Mouse (Mus musculus) lung, embryonic 14.5 days (tissue): ENCODE measurements at regions not wholly inside any gene's neighbourhood (a gene's known extent, or its start where the extent isn't known, plus 50 kb on each side); places are given as distances from the start of the nearest gene placed in this dataset.
"Not testable (repeated sequence)": the region's sequence is repeated elsewhere in the genome, so short reads cannot be mapped to it uniquely, and the experiment has no call there.

Experiments used
- ATAC-seq: fragments of 200-750 bp; cut with Nextera tagmentation; 2 replicates; pipeline ENCODE4 v1.8.0; 2017; ENCODE audit warnings: mild to moderate bottlenecking, moderate TSS enrichment, moderate library complexity; ENCODE audit not compliant: insufficient read depth
- DNase-seq: peaks from one replicate; pipeline ENCODE4 v3.0.0-alpha.2; 2015
- H3K27ac ChIP-seq: fragments of 300-500 bp; sonication (generic); 2 replicates; pipeline ENCODE4 v1.5.1; 2014; ENCODE audit warnings: low read depth, mild to moderate bottlenecking, moderate library complexity
- H3K27me3 ChIP-seq: fragments of 300-500 bp; sonication (generic); 2 replicates; pipeline ENCODE4 v1.6.1; 2014; ENCODE audit warnings: low read length, control low read depth; ENCODE audit not compliant: insufficient read depth
- H3K36me3 ChIP-seq: fragments of 300-500 bp; sonication (generic); 2 replicates; pipeline ENCODE4 v1.6.1; 2014; ENCODE audit warnings: control low read depth; ENCODE audit not compliant: insufficient read depth
- H3K4me1 ChIP-seq: fragments of 300-500 bp; sonication (generic); 2 replicates; pipeline ENCODE4 v1.6.1; 2014; ENCODE audit warnings: antibody characterized with exemption, control low read depth; ENCODE audit not compliant: insufficient read depth
- H3K4me2 ChIP-seq: fragments of 300-500 bp; sonication (generic); 2 replicates; pipeline ENCODE4 v1.6.1; 2014; ENCODE audit warnings: mild to moderate bottlenecking
- H3K4me3 ChIP-seq: fragments of 300-500 bp; sonication (generic); 2 replicates; pipeline ENCODE4 v1.5.1; 2014; ENCODE audit warnings: low read depth, low read length
- H3K9ac ChIP-seq: fragments of 300-500 bp; sonication (generic); 2 replicates; pipeline ENCODE4 v1.6.1; 2014
- H3K9me3 ChIP-seq: fragments of 300-500 bp; sonication (generic); 2 replicates; pipeline ENCODE4 v1.6.1; 2016; ENCODE audit warnings: low read depth, low read length, control low read depth
- CTCF ChIP-seq: IDR thresholded peaks from 2 replicates; pipeline ENCODE4 v1.5.1; 2016; ENCODE audit warnings: antibody characterized with exemption, low read depth
- WGBS: fragments of 180-500 bp; shearing (Covaris S2); extraction: QIAGEN DNeasy Blood & Tissue Kit; methylation state at CpG from one replicate; pipeline ENCODE4 v1.1.7; 2014; 5-methylcytosine and 5-hydroxymethylcytosine counted together

DNA sequence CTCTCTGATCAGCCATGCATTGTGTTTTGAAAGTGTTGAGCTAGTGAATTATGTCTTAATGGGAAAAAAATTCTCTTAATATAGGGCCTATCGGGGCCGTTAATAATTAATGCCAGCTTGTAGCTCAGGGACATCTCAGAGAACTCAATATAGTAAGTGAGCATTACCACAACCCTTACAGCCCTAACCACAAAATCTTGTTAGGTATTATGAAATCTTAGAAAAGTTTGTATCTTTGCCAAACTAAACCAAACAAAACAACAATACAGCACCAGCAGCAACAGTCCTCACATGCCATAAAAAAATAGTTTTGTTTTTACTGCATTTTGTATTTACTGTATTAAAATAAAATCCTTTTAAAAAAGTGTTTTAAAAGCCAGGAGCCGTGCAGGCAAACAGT, 277.8 kb downstream of the Etnk1 start:
- Histone ChIP-seq H3K4me1 (no peaks in the 10 kb centered on the region), H3K27ac (no peak overlapping the region), H3K4me2 (no peak overlapping the region), H3K36me3 (no peaks in the 10 kb centered on the region), H3K27me3 (no peaks in the 10 kb centered on the region), H3K9ac (no peak overlapping the region), H3K4me3 (no peak overlapping the region), H3K9me3 (no peaks in the 10 kb centered on the region)
- TF ChIP-seq CTCF = no peak
- WGBS = 85% methylated on average over 3 of the region's 3 CpGs
- ATAC-seq = no peak
- DNase-seq = no peak

DNA sequence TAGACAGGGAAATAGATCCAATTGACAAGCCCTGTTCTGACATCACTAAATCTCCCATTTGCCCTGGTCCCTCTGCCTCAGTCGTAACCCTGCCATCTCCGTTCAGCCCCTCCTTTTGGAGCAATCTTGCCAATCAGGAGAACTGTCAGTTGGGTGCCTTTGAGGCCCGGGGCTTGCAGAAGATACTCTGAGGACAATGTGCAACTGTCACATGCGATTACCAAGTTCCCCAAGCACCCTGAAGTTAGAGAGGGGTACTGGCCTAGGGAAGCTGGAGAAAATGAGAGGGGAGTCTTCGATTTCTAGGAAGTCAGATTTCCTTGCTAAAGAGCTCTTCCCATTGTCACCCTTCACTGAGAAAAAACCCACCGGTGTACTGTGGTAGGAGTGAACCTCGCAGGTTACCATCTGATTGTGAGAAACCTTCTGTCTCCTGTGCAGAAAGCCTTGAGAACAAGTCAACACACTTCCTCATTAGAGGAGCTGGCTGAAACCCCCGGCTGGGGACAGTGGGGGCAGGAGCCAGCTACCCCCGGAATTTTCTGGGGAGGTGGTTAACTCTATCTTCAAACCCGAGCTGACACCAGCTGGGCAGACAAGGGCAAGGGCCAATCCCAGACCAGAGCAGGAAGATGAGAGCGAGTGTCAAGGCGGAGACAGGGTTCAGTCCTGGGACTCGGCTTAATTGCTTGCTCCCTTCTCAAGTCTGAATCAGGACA, 279.0 kb downstream of the Etnk1 start:
- Histone ChIP-seq H3K27me3 (no peaks in the 10 kb centered on the region), H3K9me3 (no peaks in the 10 kb centered on the region), H3K4me2 (no peak overlapping the region), H3K4me1 (no peaks in the 10 kb centered on the region), H3K36me3 (no peaks in the 10 kb centered on the region), H3K27ac (no peak overlapping the region), H3K4me3 (no peak overlapping the region), H3K9ac (no peak overlapping the region)
- DNase-seq (no peak), ATAC-seq (no peak)
- 70% methylated on average over 13 of the region's 13 CpGs for WGBS
- TF ChIP-seq CTCF = no peak

DNA sequence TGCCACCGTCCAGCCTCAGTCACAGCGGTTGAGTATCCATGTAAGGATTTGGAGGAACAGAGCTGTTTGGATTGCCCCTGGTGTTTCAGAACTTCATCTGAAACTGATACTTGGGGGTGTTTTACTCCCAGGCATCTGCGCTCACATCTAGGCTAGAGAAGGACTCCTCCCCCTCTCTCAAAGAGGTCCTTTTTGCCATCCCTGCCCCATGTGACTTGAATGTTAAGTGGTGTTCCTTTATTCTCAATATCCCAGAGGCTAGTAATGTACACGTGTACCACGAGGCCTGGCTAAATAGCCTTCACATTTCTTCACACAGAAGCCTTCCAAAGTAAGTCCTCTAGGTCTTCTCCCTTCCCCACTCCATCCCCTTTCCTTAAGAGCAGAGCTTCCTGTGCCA, 280.0 kb downstream of the Etnk1 start:
- TF ChIP-seq CTCF = no peak
- Histone ChIP-seq H3K9ac (no peak overlapping the region), H3K27me3 (no peaks in the 10 kb centered on the region), H3K27ac (no peak overlapping the region), H3K9me3 (no peaks in the 10 kb centered on the region), H3K4me1 (no peaks in the 10 kb centered on the region), H3K4me2 (no peak overlapping the region), H3K36me3 (no peaks in the 10 kb centered on the region), H3K4me3 (no peak overlapping the region)
- 77% methylated on average over 5 of the region's 5 CpGs for WGBS
- DNase-seq (no peak), ATAC-seq (no peak)

DNA sequence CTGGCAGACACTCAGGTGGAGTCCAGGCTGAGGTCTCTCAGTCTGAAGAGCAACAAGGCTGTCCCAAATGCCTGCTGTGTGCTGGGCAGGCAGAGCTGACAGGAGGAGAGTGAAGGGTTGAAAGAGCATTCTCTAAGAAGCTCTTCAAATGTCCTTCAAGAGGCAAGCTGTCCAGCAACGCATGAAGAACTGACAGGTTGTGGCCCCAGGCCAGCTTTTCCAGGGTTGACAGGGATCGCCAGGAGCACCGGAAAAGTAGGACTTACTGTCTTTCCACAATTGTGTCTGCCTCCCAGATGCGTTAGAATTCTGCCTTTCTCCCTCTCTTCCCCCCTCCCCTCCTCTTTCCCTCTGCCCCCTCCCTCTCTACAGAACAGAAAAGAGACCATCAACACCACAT, 282.1 kb downstream of the Etnk1 start:
- no peak for ATAC-seq
- WGBS = 50% methylated on average over 4 of the region's 4 CpGs
- no peaks in the 10 kb centered on the region for H3K27me3 ChIP-seq

DNA sequence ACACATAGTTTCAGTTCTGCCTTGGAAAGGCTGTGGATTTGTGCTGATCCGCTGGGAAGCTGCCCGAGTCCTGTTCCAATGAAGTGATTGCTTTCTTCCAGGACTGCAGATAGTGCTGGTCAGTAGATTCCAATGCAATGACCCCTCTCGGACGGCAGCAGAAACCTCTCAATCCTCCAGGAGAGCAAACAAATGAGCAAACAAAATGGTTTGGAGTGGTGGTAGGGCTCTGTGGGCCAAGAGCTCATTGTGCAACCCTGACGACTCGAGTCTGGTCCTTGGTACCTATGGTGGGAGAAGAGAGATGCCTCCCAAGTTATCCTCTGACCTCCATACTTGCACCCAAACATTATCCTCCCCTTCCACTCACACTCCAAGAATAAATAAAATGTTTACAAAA, 284.8 kb downstream of the Etnk1 start:
- 80% methylated on average over 6 of the region's 6 CpGs for WGBS
- H3K4me1 ChIP-seq = no peaks in the 10 kb centered on the region
- ATAC-seq = no peak

More for the DNA sequence above, 282.1 kb downstream of the Etnk1 start:
- Histone ChIP-seq H3K4me3 (no peak overlapping the region), H3K4me2 (no peak overlapping the region), H3K36me3 (no peaks in the 10 kb centered on the region), H3K9ac (no peak overlapping the region), H3K9me3 (no peaks in the 10 kb centered on the region), H3K27ac (no peak overlapping the region), H3K4me1 (no peaks in the 10 kb centered on the region)
- DNase-seq = no peak
- TF ChIP-seq CTCF = no peak

DNA sequence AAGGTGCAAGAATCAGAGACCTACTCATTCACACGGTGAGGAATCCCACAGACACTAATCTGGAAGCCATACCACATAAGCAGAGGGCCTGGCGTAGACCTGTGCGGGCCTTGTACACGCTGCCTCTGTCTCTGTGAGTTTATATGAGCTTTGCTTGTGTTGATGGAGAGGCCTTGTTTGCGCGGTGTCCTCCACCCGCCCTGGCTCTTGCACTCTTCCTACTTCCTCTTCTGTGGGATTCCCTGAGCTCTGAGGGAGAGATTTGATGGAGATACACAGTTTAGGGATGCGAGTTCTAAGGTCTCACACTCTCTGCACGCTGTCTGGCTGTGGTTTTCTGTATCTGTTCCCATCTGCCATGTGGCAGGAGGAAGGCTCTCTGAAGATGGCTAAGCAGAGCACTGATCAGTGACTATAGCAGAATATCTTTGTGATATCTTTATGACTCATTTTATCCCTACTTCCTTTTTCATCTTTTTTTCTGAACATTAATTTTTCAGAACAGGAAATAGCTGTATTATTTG, 287.7 kb downstream of the Etnk1 start:
- Histone ChIP-seq H3K9me3 (no peaks in the 10 kb centered on the region), H3K9ac (no peak overlapping the region), H3K4me3 (no peak overlapping the region), H3K27me3 (no peaks in the 10 kb centered on the region), H3K4me1 (no peaks in the 10 kb centered on the region), H3K4me2 (no peak overlapping the region), H3K27ac (no peak overlapping the region), H3K36me3 (no peaks in the 10 kb centered on the region)
- ATAC-seq (no peak), DNase-seq (no peak)
- WGBS = 92% methylated on average over 9 of the region's 9 CpGs
- no peak for TF ChIP-seq CTCF

More for the DNA sequence above, 284.8 kb downstream of the Etnk1 start:
- DNase-seq = no peak
- no peak overlapping the region for H3K27ac ChIP-seq
- no peak for TF ChIP-seq CTCF
- no peak overlapping the region for H3K9ac ChIP-seq
- no peak overlapping the region for H3K4me2 ChIP-seq
- H3K4me3 ChIP-seq = no peak overlapping the region
- H3K9me3 ChIP-seq = no peaks in the 10 kb centered on the region
- no peaks in the 10 kb centered on the region for H3K36me3 ChIP-seq
- H3K27me3 ChIP-seq = no peaks in the 10 kb centered on the region

DNA sequence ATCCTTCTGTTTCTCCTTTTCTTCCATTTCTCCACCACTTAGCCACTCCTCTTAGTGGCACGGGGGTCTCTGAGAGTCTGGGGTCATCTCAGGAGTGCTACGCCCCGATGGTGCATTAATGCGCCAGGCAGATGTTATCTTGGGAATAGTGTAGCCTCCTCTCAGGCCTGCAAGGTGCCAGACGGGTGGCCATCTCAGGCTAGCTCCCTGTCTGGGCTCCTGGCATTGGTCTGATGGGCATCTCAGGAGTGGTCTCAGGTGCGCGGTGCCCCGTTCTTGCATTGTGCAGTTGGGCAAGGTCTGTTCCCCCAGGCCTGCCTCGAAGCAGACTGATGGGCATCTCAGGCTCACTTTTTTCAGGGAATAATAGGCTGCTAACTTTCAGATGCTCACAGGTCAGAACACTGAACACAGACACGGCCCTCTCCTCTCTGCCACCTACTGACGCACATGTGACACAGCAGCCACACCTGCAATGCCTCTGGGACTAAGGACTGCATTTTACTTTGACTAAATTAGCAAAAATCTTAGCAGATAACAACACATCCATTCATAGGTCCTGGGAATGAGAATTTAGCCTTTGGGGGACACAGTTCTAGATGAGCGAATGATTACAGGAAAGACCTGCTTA, 298.0 kb downstream of the Etnk1 start:
- Histone ChIP-seq H3K4me2 (no peak overlapping the region), H3K4me1 (no peaks in the 10 kb centered on the region), H3K27me3 (no peaks in the 10 kb centered on the region), H3K27ac (no peak overlapping the region), H3K4me3 (no peak overlapping the region), H3K9ac (no peak overlapping the region), H3K36me3 (no peaks in the 10 kb centered on the region), H3K9me3 (no peaks in the 10 kb centered on the region)
- ATAC-seq (no peak), DNase-seq (peak; percentile 16)
- 72% methylated on average over 12 of the region's 12 CpGs for WGBS
- TF ChIP-seq CTCF = peak; percentile 62

DNA sequence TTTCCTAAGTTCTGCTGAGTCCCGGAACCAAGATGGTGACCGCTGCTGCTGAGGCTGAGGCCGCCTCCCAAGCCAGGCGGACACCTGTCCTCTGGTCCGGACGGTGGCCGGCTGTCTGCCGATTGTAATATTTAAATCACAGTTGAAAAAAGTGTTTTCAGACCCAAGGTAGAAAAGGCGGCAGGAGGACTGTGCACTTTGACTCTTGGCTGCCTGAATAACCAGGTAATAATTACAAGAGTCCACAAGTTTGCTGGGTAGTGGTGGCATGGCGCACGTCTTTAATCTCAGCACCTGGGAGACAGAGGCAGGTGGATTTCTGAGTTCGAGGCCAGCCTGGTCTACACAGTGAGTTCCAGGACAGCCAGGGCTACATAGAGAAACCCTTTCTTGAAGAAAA, 305.7 kb downstream of the Etnk1 start:
- DNase-seq, H3K9me3 ChIP-seq, H3K4me1 ChIP-seq, H3K36me3 ChIP-seq, H3K9ac ChIP-seq, H3K27me3 ChIP-seq, H3K4me3 ChIP-seq, H3K4me2 ChIP-seq, H3K27ac ChIP-seq, ATAC-seq: not testable (repeated sequence)
- WGBS = 94% methylated on average over 9 of the region's 12 CpGs
